Mouse (Mus musculus) layer of hippocampus, postnatal 25 days (tissue): ENCODE measurements around the gene Parp2. TPM values are rescaled to one million over a fixed set of nuclear protein-coding genes. Genes with fewer than 3 reads are reported as not detected.
"Not testable (repeated sequence)": the region's sequence is repeated elsewhere in the genome, so short reads cannot be mapped to it uniquely, and the experiment has no call there.

Source experiments
- DNase-seq, 2 experiments: peaks; one replicate each; pipeline ENCODE4 v3.0.0; 2022; ENCODE audit warnings: mixed read lengths in 2 of 2, low spot score in 1 of 2; ENCODE audit errors: extremely low spot score in 1 of 2
- total RNA-seq, 2 experiments: library from RNA; stranded (reverse); gene quantifications; 2 replicates each; pipeline ENCODE4 v1.2.3; 2021

Gene Parp2
- total RNA-seq, 2 experiments from 2014 or later: 26.3 to 29.0 TPM

DNA sequence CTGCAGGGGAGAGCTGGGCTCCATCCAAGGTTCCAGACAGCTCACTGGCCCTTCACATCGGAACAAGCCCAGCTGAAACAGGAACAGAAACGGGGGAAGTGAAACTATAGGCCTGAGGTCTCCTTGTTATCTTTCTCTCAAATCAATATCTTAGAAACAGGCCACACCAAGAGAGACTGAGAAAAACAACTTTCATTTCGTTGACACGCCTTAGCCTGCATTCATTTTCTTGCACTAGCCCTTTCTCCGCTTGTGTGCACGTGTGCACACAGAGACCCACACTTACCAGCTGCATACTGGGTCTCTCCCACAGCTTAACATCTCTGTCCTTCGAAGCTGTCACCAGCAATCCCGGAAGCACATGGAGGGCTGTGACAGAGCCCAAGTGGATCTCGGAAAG is 16.6 kb downstream of the Parp2 start:
- no peak for DNase-seq

DNA sequence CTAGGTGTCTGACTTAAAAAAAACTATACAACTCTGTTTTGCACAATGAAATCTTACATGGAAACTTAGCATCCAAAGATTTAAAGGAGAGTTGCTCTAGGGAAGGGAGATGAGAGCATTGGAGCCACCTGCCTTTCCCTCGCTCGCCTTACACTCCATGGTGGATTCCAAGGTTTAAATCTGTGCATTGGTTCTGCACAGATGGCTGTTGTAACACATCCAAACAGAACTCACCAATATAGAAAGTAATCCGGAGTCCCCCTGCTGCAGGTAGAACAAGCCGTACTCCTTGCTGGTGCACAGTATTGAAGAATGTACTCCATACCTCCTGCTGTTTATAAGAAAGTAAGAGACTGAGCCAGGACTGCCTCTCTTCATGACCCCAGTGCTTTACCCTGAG is 18.9 kb downstream of the Parp2 start:
- no peak for DNase-seq

DNA sequence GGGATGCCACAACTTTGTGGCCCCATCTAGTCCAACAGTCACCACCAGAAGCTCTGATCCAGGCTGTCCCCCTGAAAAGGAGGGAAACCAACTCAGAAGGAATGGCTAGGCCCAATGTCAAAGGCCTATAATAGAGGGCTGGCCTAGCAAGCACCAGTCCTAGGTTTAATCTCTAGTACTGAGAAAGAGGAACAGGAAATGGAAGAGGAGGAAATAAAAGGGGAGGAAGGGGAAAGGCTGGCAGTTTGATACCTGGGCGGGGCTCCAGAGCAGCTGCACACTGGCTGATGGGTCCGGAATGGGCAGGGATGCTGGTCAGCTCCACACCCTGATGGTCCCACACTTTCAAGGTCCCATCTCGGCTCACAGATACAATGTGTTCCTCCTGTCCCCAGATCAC is 22.2 kb downstream of the Parp2 start:
- no peak for DNase-seq

DNA sequence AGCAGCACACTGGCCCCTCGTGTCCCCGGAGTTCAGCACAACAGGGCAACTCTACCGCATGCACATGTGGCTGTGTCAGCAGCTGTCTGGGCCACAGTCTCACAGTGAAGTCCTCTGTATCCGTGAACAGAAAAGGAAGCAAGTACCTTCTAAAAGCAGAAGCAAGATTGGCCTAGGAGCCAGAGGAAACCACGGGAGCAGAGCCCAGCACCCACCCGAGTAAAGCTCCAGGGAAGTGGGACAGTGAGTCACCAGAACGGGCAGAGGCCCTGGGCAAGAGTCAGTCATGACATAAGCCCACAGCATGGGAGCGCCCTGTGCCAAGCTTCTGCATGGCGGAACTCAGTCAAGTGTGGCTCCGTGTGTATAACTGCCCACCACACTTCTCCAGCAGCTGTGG is 26.3 kb downstream of the Parp2 start:
- no peak for DNase-seq

DNA sequence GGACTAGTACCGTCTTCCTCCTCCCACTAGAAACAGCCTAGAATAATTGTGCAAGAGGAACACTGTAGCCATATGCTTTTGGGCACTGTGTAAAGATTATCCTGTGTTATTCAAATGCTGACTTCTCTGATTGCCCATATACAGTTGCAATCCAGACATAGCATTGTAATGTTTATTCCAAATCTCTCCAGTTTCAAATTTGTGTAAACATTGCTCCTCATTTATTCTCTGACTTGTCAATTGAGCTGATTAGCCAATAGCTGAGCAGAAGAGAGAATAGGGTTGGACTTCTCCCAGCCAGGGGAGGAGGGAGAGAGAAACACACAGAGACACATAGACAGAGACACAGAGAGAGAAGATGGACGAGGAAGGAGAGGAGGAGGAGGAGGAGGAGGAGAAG is 26.8 kb downstream of the Parp2 start:
- no peak for DNase-seq

DNA sequence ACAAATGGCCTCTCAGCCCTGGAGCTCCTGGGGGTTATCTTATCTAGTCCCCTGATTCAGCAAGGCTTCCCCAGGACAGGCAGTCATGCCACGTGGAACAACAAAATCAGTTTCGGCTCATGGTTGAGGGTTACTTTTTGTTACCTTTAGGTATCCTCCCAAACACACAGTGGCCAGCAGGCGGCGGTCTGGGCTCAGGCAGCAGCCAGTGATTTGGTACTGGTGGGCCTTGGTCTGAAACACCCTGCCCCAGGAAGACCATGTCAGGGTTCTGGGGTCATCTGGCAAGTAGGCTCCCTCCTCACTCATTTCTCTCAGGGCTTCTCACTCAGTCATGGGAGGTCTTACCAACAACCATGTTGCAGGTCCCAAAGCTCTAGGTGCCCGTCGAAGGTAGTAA is 29.6 kb downstream of the Parp2 start:
- no peak for DNase-seq

DNA sequence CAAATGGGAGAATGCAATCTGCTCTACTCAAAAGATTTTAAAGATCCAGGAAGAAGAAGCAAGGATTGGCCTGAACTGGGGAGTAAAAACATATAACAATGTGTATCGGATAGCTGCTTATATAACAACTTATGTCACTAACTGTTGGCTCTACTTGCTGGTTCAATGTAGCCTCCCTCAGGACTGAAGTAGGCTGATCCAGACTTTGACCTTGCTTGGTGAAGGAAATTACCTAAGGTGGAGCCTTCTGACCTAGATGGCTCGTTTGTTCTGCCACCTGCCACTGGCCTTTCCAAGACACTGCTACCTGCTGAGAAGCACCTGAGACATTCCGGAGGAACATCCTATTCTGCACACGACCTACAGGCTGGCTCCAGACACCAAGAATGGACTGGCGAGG is 48.1 kb downstream of the Parp2 start:
- no peak for DNase-seq

DNA sequence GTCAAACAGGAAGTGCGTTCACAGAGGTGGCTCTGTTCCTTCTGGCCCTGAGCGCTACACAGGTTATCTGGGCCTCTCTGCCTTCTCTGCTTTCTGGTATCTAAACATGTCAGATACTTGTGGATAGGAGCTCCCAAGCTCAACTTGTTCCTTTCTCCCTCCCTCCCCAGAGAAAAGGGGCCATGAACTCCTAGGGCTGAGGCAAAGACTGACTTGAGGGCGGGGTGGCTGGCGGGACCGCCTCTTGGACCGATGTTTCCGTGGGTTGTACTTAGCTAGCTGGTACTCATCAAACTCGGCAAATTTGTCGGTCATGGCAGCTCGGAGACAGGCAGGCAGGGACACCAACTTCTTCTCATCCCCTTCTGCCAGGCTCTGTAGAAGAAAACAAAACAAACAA is 55.0 kb downstream of the Parp2 start:
- no peak for DNase-seq

DNA sequence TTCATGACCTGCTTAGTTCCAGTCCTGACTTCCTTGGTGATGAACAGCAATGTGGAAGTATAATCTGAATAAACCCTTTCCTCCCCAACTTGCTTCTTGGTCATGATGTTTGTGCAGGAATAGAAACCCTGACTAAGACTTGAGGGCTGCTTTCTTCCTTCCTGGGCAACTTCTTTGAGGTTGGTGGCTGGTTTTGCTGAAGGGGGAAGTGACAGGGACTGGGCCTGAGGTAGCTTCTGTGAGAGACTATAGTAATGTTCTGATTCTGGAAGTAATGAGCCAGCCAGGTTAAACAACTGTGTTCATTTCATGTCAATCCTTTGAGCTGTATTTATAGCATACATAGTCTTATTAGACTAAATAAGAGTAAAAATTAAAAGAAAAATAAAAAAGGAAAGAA is 57.4 kb downstream of the Parp2 start:
- DNase-seq: not testable (repeated sequence)

DNA sequence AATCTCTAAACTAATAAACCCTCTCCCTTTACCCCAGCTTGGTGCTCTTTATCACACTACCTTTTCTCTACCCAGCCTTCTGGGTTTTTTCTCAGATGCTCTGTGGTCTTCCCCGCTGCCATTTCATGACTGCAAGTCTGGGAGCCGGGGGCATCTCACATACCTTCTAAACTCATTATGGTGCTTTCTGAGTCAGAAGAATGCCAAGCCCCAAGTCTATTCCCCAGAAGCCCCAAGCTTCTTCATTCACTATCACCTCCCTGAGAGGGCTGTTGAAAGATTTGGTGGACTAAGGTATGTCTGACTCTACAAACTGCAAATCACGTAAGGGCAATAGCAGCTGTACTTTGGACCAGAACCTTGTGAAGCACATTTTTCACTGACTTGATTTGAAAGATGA is 59.3 kb downstream of the Parp2 start:
- no peak for DNase-seq

DNA sequence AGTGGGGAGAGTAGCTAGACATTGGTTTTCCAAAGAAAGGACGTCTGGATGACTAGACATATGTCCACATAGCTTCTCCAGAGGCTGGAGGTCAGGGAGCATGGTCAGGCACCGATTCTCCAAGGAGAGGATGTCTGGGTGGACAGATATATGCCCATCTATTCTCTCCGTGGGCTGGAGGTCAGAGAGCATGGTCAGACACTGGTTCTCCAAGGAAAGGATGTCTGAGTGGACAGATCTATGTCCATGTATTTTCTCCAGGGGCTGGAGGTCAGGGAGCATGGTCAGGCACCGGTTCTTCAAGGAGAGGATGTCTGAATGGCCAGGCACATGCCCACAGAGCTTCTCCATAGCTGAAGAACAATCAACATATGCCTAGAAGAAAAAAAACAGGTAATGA is 60.6 kb downstream of the Parp2 start:
- no peak for DNase-seq

DNA sequence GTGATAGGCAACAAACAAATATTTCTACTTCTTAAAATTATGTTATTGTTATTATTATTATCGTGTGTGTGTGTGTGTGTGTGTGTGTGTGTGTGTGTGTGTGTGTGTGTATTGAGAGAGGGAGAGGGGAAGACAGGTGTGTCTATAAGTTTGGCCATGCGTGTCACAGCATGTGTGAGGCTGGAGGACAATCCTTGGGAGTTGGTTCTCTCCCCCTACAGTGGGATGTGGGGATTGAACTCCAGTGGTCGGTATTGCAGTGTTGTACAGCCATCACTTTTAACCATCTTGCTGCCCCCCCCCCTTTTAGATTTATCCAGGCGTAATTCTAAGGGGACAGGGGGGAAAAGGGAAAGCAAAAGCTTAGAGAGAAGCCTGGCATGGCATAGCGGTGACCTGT is 61.0 kb downstream of the Parp2 start:
- DNase-seq: no peak

DNA sequence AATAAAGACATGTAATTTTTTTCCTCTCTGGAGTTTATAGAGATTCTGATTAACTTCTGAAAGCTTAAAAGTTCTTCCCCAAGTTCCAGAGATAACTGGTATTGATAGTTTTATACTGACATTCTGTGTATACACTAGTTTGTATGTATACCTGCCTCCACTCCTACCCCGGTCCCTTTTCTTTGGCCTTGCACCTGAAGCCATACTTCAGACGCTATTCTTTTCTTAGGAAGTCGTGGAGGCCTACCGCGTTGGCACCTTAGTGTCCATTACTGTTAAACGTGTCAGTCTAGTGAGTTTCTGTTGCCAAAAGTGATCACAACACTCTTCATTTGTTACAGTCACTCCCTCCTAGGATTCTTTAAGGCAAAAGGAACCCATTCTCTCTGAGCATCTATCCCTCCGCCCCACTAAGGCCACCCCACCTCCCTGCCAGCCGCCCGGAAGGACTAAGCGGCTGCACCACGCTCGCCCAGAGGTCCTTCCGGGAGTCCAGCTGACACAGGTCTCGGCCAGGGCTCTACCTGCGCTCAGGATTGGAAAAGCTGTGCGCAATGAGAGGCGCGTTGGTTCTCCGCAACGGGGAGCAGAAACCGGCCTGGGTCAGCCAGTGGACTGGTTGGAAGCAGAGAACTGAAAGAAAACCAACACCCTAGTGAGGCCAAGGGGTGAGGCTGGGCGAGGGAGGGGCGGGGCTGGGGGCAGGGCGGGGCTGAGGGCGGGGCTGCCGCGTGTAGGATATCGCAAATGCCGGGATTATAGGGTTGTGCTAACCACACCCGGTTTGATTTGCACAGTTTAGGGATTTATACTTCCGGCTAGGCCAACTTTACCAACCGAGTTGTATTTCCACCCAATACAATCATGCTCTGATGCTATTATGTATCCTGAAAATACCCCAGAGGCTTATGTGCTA is 62.5 kb downstream of the Parp2 start, which contains the start of gene Tep1:
TSS of gene Tep1 (minus strand) at position 672 of the 916 bp plus-strand sequence.
- DNase-seq: peak; percentile 20 to 36

DNA sequence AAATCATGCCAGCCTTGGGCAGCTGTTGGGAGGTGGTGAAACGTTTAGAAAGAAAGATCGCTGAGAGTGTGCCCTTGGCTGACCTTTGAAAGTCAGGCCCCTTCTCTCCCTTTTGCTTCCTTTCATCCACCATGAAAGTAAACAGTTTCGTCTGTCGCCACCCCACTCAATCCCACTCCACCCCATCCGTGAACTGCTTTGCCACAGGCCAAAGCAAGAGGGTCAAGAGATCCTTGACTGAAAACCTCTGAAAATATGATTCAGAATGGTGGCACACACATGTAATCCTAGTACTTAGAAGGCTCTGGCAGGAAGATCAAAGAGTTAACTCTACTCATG is 63.1 kb downstream of the Parp2 start:
- no peak for DNase-seq

Other genes with a start within 250 kb of the Parp2 start
- gene Olfr744, start 193.0 kb upstream of the Parp2 start, total RNA-seq: not detected
- not detected for gene Olfr745, start 168.5 kb upstream of the Parp2 start, total RNA-seq
- not detected for gene Olfr746, start 160.8 kb upstream of the Parp2 start, total RNA-seq
- not detected for gene Olfr747, start 114.6 kb upstream of the Parp2 start, total RNA-seq
- gene Olfr748, start 100.5 kb upstream of the Parp2 start, total RNA-seq: not detected
- gene Olfr749, start 62.7 kb upstream of the Parp2 start, total RNA-seq: not detected
- 10 to 100 TPM; 62.2 to 71.8 TPM for gene Ttc5, start 22.3 kb upstream of the Parp2 start, total RNA-seq
- under 1 TPM in 1 of 2 experiments, not detected in 1; 0.69 TPM for gene Ccnb1ip1, start 109 bp upstream of the Parp2 start, total RNA-seq
- 1 to 10 TPM; 2.1 to 3.1 TPM for gene Tep1, start 62.7 kb downstream of the Parp2 start, total RNA-seq
- 1 to 10 TPM; 3.2 to 3.3 TPM for gene Klhl33, start 89.7 kb downstream of the Parp2 start, total RNA-seq
- 10 to 100 TPM; 34.6 to 37.0 TPM for gene Osgep, start 117.1 kb downstream of the Parp2 start, total RNA-seq
- 10 to 100 TPM; 67.4 to 75.4 TPM for gene Apex1, start 117.1 kb downstream of the Parp2 start, total RNA-seq
- gene Pip4p1, start 123.0 kb downstream of the Parp2 start, total RNA-seq: 10 to 100 TPM; 85.3 to 88.8 TPM
- gene Pnp, start 123.2 kb downstream of the Parp2 start, total RNA-seq: 10 to 100 TPM; 13.0 to 17.4 TPM
- gene Gm49342, start 136.7 kb downstream of the Parp2 start, total RNA-seq: 10 to 100 TPM in 1 of 2 experiments, 1 to 10 TPM in 1; 8.9 to 14.9 TPM
- 1 to 10 TPM in 1 of 2 experiments, under 1 TPM in 1; 0.62 to 1.1 TPM for gene Pnp2, start 148.2 kb downstream of the Parp2 start, total RNA-seq
- gene Rnase10, start 199.9 kb downstream of the Parp2 start, total RNA-seq: not detected
- gene Rnase9, start 234.0 kb downstream of the Parp2 start, total RNA-seq: not detected
- not detected for gene Rnase11, start 242.3 kb downstream of the Parp2 start, total RNA-seq
- not detected for gene Rnase12, start 249.8 kb downstream of the Parp2 start, total RNA-seq